In the genomic region with DNA sequence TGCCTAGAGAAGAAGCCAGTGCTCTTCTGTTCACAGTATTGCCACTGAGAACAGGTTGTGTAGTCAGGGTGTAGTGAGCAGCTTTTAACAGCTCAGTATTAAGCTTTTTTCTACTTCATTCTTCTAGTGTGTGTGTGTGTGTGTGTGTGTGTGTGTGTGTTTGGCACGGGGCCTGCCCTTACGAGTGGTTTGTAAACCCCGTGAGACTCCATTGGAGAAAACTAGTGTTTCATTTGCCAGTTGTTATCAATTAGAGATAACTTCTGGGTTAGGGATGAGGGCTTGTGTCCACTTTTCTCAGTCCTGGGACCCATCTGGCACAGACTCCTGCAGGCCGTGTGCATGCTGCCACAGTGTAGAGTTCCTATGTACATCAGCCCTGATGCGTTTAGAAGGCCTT, we compare ENCODE assay signal across 23 mouse cellular contexts.
DNase-seq lines count a peak whose midpoint lies in the region; ATAC-seq and TF ChIP-seq lines count a peak whose summit lies in the region.
"Had no signal": no experiment of that assay in that cellular context is flagged by ENCODE, and none has a peak within 500 bp of the region (broad histone marks: within the 10 kb centered on the region; RNA-seq: fewer than 3 reads in every experiment).

No protein-coding gene starts in this region.

- H3K4me2 ChIP-seq in limb, embryonic 14.5 days (replicated peaks; ENCODE audit: low read depth, low read length, severe bottlenecking), result no peak overlapping the region
- H3K4me2 ChIP-seq: embryonic facial prominence, embryonic 15.5 days; heart, embryonic 13.5 days; lung, embryonic 15.5 days; midbrain, embryonic 13.5 days; neural tube, embryonic 12.5 days had no signal

- peak; percentile 15; the same call in 1 of the 2 replicates for ATAC-seq in limb, embryonic 14.5 days (ENCODE audit: low FRiP score, low read depth)
- ATAC-seq: inflammation-experienced regulatory T-cells, adult 6 months; midbrain, embryonic 13.5 days had no signal

- TF ChIP-seq POLR2A in limb, embryonic 14.5 days (IDR thresholded peaks at IDR 0.05; ENCODE audit: borderline replicate concordance, extremely low read depth, insufficient read depth, insufficient read length), result no peak

- no peaks in the 10 kb centered on the region for H3K27me3 ChIP-seq in limb, embryonic 14.5 days (ENCODE audit: control insufficient read depth, insufficient read depth, low read length)
- no peaks in the 10 kb centered on the region for H3K27me3 ChIP-seq in limb, embryonic 10.5 days (ENCODE audit: low read depth, poor library complexity, severe bottlenecking)
- H3K27me3 ChIP-seq: embryonic facial prominence, embryonic 15.5 days; heart, embryonic 13.5 days; lung, embryonic 15.5 days; midbrain, embryonic 13.5 days; neural tube, embryonic 12.5 days had no signal

- H3K4me1 ChIP-seq in limb, embryonic 14.5 days (ENCODE audit: control insufficient read depth, insufficient read depth, low read length), result peaks cover 12% of the 10 kb centered on the region; the same call in 1 of the 2 replicates
- H3K4me1 ChIP-seq in limb, embryonic 10.5 days, result 0 out of 2 replicates have a peak, but pooled peaks cover 5% of the 10 kb centered on the region
- H3K4me1 ChIP-seq in brown adipose tissue, adult 24 weeks (ENCODE audit: control insufficient read depth, insufficient read depth, insufficient read length, low read length), result peaks cover 23% of the 10 kb centered on the region

- no peak overlapping the region for H3K4me3 ChIP-seq in gastrocnemius, adult 2 months
- no peak overlapping the region for H3K4me3 ChIP-seq in limb, embryonic 14.5 days (replicated peaks; ENCODE audit: low read length)
- H3K4me3 ChIP-seq in limb, embryonic 10.5 days, result no peak overlapping the region
- no peak overlapping the region for H3K4me3 ChIP-seq in brown adipose tissue, adult 24 weeks (ENCODE audit: insufficient read depth, low read depth, low read length)
- H3K4me3 ChIP-seq: embryonic facial prominence, embryonic 15.5 days; heart, embryonic 13.5 days; left cerebral cortex, adult 2 months; lung, embryonic 15.5 days; midbrain, embryonic 13.5 days; neural tube, embryonic 12.5 days had no signal

- 0 out of 2 replicates have a peak overlapping the region, but pooled peaks have one; percentile 12 for H3K27ac ChIP-seq in gastrocnemius, adult 2 months
- H3K27ac ChIP-seq in limb, embryonic 14.5 days (replicated peaks; ENCODE audit: low read depth, low read length), result no peak overlapping the region
- H3K27ac ChIP-seq in limb, embryonic 10.5 days, result no peak overlapping the region
- 0 out of 2 replicates have a peak overlapping the region, but pooled peaks have one; percentile 29 for H3K27ac ChIP-seq in brown adipose tissue, adult 24 weeks (replicated peaks; ENCODE audit: low read depth, low read length)
- H3K27ac ChIP-seq: embryonic facial prominence, embryonic 15.5 days; heart, embryonic 13.5 days; left cerebral cortex, adult 2 months; liver, embryonic 14.5 days; lung, embryonic 15.5 days; midbrain, embryonic 13.5 days; neural tube, embryonic 12.5 days had no signal

- intact Hi-C loops in gastrocnemius, adult 2 months (cut with DNase I), result no loop called here
- intact Hi-C loops in heart, postnatal 10 days (cut with DNase I), result no loop called here
- intact Hi-C loops in heart, postnatal 36 days (cut with DNase I), result no loop called here

- TF ChIP-seq CTCF in gastrocnemius, adult 2 months (IDR thresholded peaks at IDR 0.05), result no peak

- WGBS in limb, embryonic 14.5 days, result 57% methylated on average over 5 of the region's 5 CpGs
- WGBS in limb, embryonic 10.5 days, result 77% methylated on average over 5 of the region's 5 CpGs

- no peaks in the 10 kb centered on the region for H3K9me3 ChIP-seq in limb, embryonic 14.5 days (ENCODE audit: control insufficient read depth, low read length)
- no peaks in the 10 kb centered on the region for H3K9me3 ChIP-seq in limb, embryonic 10.5 days (replicated peaks)
- H3K9me3 ChIP-seq: embryonic facial prominence, embryonic 15.5 days; G1E; heart, embryonic 13.5 days; lung, embryonic 15.5 days; midbrain, embryonic 13.5 days; neural tube, embryonic 12.5 days had no signal

- no peak overlapping the region for H3K9ac ChIP-seq in limb, embryonic 14.5 days (ENCODE audit: low read depth, low read length, severe bottlenecking)
- H3K9ac ChIP-seq: embryonic facial prominence, embryonic 15.5 days; heart, embryonic 13.5 days; liver, embryonic 14.5 days; lung, embryonic 15.5 days; midbrain, embryonic 13.5 days; neural tube, embryonic 12.5 days had no signal

- peaks cover 7% of the 10 kb centered on the region; the same call in 1 of the 2 replicates for H3K36me3 ChIP-seq in limb, embryonic 14.5 days (ENCODE audit: control insufficient read depth, insufficient read depth, low read length)
- peaks cover 35% of the 10 kb centered on the region for H3K36me3 ChIP-seq in limb, embryonic 10.5 days
- H3K36me3 ChIP-seq: midbrain, embryonic 13.5 days had no signal

- no peak for DNase-seq in gastrocnemius, adult 2 months
- no peak for DNase-seq in gastrocnemius, postnatal 4 days (ENCODE audit: low spot score in 2 of 2)
- peak; percentile 48 to 65 for DNase-seq in heart, postnatal 10 days
- no peak for DNase-seq in heart, postnatal 36 days
- no peak for DNase-seq in limb, embryonic 14.5 days (ENCODE audit: low spot score)
- no peak for DNase-seq in limb, embryonic 10.5 days (ENCODE audit: low spot score)
- DNase-seq: adrenal gland, postnatal 25 days; cerebellum, adult 11-12 months; cerebellum, postnatal 14 days; kidney, adult 2 months; layer of hippocampus, adult 9-11 months; spleen, adult 18-20 months; thymus, postnatal 36 days had no signal

Comparison
In these comparisons a context has a peak if more than half of its experiments do, and no peak if none do; other contexts are left out.
1. DNase-seq: peak in heart, postnatal 10 days (2 of 2); none in gastrocnemius, adult 2 months (single experiment), gastrocnemius, postnatal 4 days (0 of 2), heart, postnatal 36 days (0 of 2), limb, embryonic 14.5 days (single experiment) and limb, embryonic 10.5 days (single experiment).
2. H3K27ac ChIP-seq: peak in gastrocnemius, adult 2 months (single experiment) and brown adipose tissue, adult 24 weeks (single experiment); none in limb, embryonic 14.5 days (single experiment) and limb, embryonic 10.5 days (single experiment).